Mouse (Mus musculus) liver, embryonic 15.5 days (tissue): ENCODE measurements around the gene Ush2a. TPM values are rescaled to one million over a fixed set of nuclear protein-coding genes. Genes with fewer than 3 reads are reported as not detected.

ENCODE experiments used
- ATAC-seq: fragments of 200-750 bp; cut with Nextera tagmentation; 2 replicates; pipeline ENCODE4 v1.8.0; 2017; ENCODE audit warnings: moderate number of reproducible peaks, mild to moderate bottlenecking, moderate library complexity; ENCODE audit not compliant: insufficient read depth
- H3K27ac ChIP-seq: fragments of 300-500 bp; sonication (generic); replicated peaks from 2 replicates; pipeline ENCODE4 v1.5.1; 2015; ENCODE audit warnings: mild to moderate bottlenecking, inconsistent platforms
- H3K27me3 ChIP-seq: fragments of 300-500 bp; sonication (generic); 2 replicates; pipeline ENCODE4 v1.6.1; 2015; ENCODE audit warnings: mild to moderate bottlenecking, inconsistent platforms
- H3K36me3 ChIP-seq: fragments of 300-500 bp; sonication (generic); replicated peaks from 2 replicates; pipeline ENCODE4 v1.6.1; 2015; ENCODE audit warnings: moderate library complexity, mild to moderate bottlenecking, inconsistent platforms
- H3K4me1 ChIP-seq: fragments of 300-500 bp; sonication (generic); replicated peaks from 2 replicates; pipeline ENCODE4 v1.6.1; 2015; ENCODE audit warnings: inconsistent platforms
- H3K4me2 ChIP-seq: fragments of 300-500 bp; sonication (generic); 2 replicates; pipeline ENCODE4 v1.6.1; 2015; ENCODE audit warnings: moderate library complexity, mild to moderate bottlenecking, inconsistent platforms
- H3K4me3 ChIP-seq: fragments of 300-500 bp; sonication (generic); replicated peaks from 2 replicates; pipeline ENCODE4 v1.5.1; 2015; ENCODE audit warnings: mild to moderate bottlenecking, inconsistent platforms
- H3K9ac ChIP-seq: fragments of 300-500 bp; sonication (generic); 2 replicates; pipeline ENCODE4 v1.6.1; 2015; ENCODE audit warnings: moderate library complexity, mild to moderate bottlenecking, inconsistent platforms
- H3K9me3 ChIP-seq: fragments of 300-500 bp; sonication (generic); replicated peaks from 2 replicates; pipeline ENCODE4 v1.6.1; 2016; ENCODE audit warnings: inconsistent platforms
- WGBS: fragments of 180-500 bp; shearing (Covaris S2); methylation state at CpG from one replicate; pipeline ENCODE4 v1.1.7; 2015; ENCODE audit warnings: mixed read lengths; ENCODE audit not compliant: insufficient replicate concordance; 5-methylcytosine and 5-hydroxymethylcytosine counted together
- polyA plus RNA-seq: library from polyadenylated mRNA; unstranded; fragments of >200 nt; fragmentation: Nextera tagmentation; extraction: Ambion mirVana; gene quantifications from 2 replicates; pipeline ENCODE4 v1.2.1, GENCODE M21; 2015

Ush2a gene
- polyA plus RNA-seq, 1 experiment from 2014 or later, result not detected

DNA sequence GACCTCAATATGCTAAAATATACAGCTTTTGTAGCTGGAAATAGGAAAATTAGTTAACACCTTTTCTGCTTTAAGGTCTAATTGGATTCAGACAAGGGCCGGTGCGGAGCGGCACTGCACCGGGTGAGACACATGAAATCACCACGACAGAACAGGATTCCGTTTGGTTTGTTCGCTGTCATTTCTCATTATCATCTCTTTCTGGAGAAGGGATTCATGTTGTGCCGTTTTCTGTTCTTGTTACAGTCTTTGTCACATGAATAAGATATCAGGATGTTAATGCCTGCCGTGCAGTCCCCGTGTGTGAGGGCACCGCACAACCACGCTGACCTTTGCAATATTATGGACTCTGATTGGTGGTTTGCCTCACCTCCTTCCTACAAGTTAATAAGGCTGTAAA, 411.0 kb downstream of the Ush2a start:
- Histone ChIP-seq H3K27ac (no peak overlapping the region), H3K27me3 (no peaks in the 10 kb centered on the region), H3K9me3 (no peaks in the 10 kb centered on the region), H3K36me3 (no peaks in the 10 kb centered on the region), H3K4me2 (no peak overlapping the region), H3K4me1 (no peaks in the 10 kb centered on the region), H3K4me3 (no peak overlapping the region), H3K9ac (no peak overlapping the region)
- ATAC-seq, result no peak
- WGBS, result 75% methylated on average over 12 of the region's 12 CpGs

DNA sequence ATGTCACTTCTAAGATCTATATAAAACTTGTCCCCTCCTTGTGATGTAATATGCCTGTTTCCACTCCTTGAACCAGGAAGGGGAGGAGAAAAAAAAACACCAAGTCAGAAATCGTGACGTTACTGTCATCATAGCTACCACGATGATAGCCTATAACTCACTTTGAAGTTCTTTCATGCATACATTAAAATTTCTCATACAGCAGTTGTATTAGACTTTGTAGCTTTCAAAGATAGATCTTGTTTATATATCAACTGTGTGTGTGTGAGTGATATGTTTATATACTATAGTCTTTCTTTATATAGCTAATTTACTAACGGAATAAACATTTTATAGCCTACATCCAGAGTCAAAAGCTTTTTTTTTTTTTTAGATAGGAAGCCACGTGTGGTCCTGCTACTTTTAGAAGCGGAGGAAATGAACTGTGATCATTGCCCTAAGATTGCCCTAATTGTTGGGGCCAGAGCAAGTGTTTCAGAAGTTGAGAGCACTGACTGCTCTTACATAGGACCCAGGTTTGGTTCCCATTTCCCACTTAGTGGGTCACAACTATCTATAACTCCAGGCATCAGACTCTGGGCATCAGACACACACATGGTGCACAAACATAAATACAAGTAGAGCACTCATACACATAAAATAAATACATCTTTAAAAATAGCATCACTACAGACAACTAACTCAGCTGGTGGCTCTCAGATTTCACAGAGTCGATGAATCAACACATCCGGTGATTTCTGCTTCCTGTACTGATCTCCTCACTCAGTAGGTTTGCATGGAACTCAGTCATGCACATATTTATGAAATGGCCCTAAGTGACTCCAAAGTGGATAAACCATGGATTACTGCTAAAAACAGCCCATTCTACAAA, 413.1 kb downstream of the Ush2a start:
- no peak overlapping the region for H3K4me2 ChIP-seq
- no peak overlapping the region for H3K27ac ChIP-seq
- no peaks in the 10 kb centered on the region for H3K9me3 ChIP-seq
- H3K4me3 ChIP-seq, result no peak overlapping the region
- H3K4me1 ChIP-seq, result no peaks in the 10 kb centered on the region
- H3K9ac ChIP-seq, result no peak overlapping the region
- H3K36me3 ChIP-seq, result no peaks in the 10 kb centered on the region
- WGBS, result 53% methylated on average over 8 of the region's 8 CpGs
- H3K27me3 ChIP-seq, result no peaks in the 10 kb centered on the region
- 0 out of 2 replicates have a peak, but pooled peaks have one; percentile 12 for ATAC-seq

DNA sequence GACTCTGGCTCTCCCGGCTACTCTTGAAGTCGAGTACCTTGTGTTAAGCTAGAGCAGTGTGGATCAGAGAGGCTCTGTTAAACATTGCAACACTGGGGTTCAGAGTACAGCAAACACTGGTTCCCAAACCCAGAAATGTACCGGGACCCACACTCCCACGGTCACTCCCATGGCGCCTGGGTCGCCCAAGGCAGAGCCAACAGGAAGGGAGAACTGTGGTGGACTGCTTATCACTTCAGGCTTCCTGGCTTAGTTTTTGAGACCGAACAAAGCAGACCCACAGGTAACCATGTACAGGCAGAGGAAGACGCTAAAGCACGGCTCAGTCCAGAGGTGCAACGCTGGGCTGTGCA, 413.7 kb downstream of the Ush2a start:
- Histone ChIP-seq H3K4me2 (no peak overlapping the region), H3K9me3 (no peaks in the 10 kb centered on the region), H3K4me1 (no peaks in the 10 kb centered on the region), H3K9ac (no peak overlapping the region), H3K27ac (no peak overlapping the region), H3K27me3 (no peaks in the 10 kb centered on the region), H3K36me3 (no peaks in the 10 kb centered on the region), H3K4me3 (no peak overlapping the region)
- WGBS, result 44% methylated on average over 10 of the region's 10 CpGs
- peak; percentile 75 for ATAC-seq

DNA sequence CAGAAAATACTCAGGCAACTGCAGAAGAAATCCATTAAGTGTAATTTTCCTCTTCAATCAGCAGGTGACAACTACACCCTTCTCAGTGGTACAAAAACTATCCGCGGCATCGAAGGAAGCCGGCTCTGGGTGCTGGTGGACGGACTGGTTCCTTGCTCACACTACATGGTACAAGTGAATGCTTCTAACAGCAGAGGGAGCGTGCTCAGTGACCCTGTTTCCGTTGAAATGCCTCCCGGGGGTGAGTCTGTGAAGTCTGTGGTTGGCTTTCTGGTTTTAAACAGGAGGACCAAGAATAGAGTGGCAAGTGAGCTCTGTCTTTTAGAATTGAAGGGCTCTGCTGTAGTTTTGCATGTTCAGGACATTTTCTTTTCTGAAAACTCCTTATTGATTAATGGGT, 416.4 kb downstream of the Ush2a start:
- H3K9ac ChIP-seq, result no peak overlapping the region
- no peaks in the 10 kb centered on the region for H3K4me1 ChIP-seq
- H3K27ac ChIP-seq, result no peak overlapping the region
- H3K27me3 ChIP-seq, result no peaks in the 10 kb centered on the region
- ATAC-seq, result no peak
- 33% methylated on average over 8 of the region's 8 CpGs for WGBS
- no peak overlapping the region for H3K4me2 ChIP-seq
- H3K9me3 ChIP-seq, result no peaks in the 10 kb centered on the region
- H3K4me3 ChIP-seq, result no peak overlapping the region
- H3K36me3 ChIP-seq, result no peaks in the 10 kb centered on the region

DNA sequence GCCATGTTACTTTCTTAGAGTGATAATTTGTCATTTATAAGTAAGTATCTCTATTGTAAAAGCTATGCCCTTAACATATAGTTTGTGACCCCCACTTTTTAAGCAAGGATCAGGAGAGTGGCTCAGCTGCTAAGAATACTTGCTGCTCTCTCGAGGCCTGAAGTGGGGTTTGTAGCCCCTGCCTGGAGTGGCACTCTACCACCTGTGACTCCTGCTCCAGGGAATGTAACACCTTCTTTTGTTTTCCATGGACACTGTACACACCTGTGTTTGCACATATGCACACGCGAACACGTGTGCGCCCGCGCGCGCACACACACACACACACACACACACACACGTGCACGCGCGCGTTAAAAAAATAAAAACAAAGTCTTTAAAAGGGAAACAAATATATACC, 424.5 kb downstream of the Ush2a start:
- no peak overlapping the region for H3K4me2 ChIP-seq
- no peak overlapping the region for H3K27ac ChIP-seq
- no peaks in the 10 kb centered on the region for H3K36me3 ChIP-seq
- H3K27me3 ChIP-seq, result no peaks in the 10 kb centered on the region
- H3K9me3 ChIP-seq, result no peaks in the 10 kb centered on the region
- ATAC-seq, result no peak
- no peak overlapping the region for H3K9ac ChIP-seq
- WGBS, result 93% methylated on average over 14 of the region's 14 CpGs
- H3K4me1 ChIP-seq, result no peaks in the 10 kb centered on the region
- H3K4me3 ChIP-seq, result no peak overlapping the region

DNA sequence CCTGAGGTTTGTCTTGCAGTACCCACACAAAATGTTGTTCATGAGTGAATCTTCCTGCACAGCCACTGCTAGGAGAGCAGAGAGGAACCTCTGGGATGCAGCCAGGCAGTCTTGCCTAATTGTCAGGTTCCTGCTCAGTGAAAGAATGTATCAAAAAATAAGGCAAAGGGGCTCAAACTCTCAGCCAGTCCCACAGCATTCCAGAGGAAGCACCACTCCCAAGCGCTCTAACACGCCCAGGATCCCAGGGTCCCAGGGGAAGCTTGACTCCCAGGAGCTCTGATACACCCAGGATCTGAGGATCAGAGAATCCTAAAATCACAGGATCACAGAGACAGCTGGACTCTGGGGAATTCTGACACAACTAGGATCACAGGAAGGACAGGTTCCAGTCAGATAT, 434.5 kb downstream of the Ush2a start:
- no peak for ATAC-seq
- Histone ChIP-seq H3K9me3 (no peaks in the 10 kb centered on the region), H3K4me2 (no peak overlapping the region), H3K9ac (no peak overlapping the region), H3K36me3 (no peaks in the 10 kb centered on the region), H3K27ac (no peak overlapping the region), H3K4me1 (no peaks in the 10 kb centered on the region), H3K4me3 (no peak overlapping the region), H3K27me3 (no peaks in the 10 kb centered on the region)
- WGBS, result 73% methylated on average over 2 of the region's 2 CpGs

DNA sequence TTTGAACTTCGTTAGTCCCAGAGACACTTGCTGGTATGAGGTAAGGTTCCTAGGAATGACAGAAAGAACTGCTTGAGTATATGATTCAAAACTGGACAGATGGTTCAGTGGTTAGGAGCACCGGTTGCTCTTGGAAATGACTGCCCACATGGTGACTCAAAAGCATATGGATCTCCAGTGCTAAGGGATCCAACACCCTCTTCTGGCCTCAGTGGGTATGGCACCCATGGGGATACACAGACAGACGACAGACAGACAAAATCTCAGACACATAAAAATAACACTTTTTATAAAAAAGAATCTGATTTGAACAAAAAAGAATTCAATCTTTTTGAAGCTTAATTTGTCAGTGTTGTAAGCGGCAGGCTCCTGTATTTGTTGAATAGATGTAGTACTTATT, 446.4 kb downstream of the Ush2a start:
- H3K9me3 ChIP-seq, result no peaks in the 10 kb centered on the region
- H3K9ac ChIP-seq, result no peak overlapping the region
- no peak overlapping the region for H3K4me3 ChIP-seq
- H3K27ac ChIP-seq, result no peak overlapping the region
- H3K36me3 ChIP-seq, result no peaks in the 10 kb centered on the region
- 55% methylated on average over 4 of the region's 4 CpGs for WGBS
- H3K27me3 ChIP-seq, result no peaks in the 10 kb centered on the region
- no peak for ATAC-seq
- H3K4me1 ChIP-seq, result no peaks in the 10 kb centered on the region
- H3K4me2 ChIP-seq, result no peak overlapping the region

DNA sequence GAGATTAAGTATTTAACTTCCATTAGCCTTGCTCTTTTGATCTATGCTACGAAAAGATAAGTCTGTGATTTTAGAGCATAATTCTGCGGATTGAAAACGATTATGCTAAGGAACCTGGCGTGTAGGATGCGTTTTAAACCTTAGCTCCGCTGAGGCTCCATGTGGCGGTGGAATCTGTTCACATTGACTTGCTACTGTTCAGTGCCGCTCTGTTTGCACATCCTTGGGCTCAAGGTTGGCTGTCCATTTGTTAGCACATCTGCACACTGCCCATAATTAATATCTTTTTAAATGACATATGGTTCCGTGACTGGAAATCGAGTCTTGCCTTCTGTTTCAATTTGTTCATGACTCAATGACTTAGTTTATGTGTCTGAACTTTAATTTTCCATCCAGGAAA, 446.9 kb downstream of the Ush2a start:
- no peaks in the 10 kb centered on the region for H3K27me3 ChIP-seq
- no peak overlapping the region for H3K27ac ChIP-seq
- WGBS, result 68% methylated on average over 10 of the region's 10 CpGs
- no peak for ATAC-seq
- no peak overlapping the region for H3K9ac ChIP-seq
- H3K4me3 ChIP-seq, result no peak overlapping the region
- H3K4me1 ChIP-seq, result no peaks in the 10 kb centered on the region
- no peaks in the 10 kb centered on the region for H3K36me3 ChIP-seq
- no peak overlapping the region for H3K4me2 ChIP-seq
- H3K9me3 ChIP-seq, result no peaks in the 10 kb centered on the region

DNA sequence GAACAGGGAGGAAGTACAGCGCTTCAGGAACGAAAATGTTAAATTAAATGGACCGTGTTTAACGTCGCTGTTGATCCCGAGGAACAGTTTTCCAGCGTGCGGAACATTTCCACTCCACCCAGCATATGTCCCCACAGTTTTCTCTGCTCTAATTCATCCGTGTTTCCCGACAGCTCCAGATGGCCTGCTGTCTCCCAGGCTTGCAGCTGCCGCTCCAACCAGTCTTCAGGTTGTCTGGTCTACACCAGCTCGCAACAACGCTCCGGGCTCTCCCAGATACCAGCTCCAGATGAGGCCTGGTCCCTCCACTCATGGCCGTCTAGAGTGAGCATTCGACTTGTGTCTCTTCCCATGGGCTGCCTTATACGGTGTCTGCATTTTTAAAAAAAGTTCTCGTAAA, 452.3 kb downstream of the Ush2a start:
- H3K36me3 ChIP-seq, result no peaks in the 10 kb centered on the region
- ATAC-seq, result no peak
- 79% methylated on average over 18 of the region's 18 CpGs for WGBS

DNA sequence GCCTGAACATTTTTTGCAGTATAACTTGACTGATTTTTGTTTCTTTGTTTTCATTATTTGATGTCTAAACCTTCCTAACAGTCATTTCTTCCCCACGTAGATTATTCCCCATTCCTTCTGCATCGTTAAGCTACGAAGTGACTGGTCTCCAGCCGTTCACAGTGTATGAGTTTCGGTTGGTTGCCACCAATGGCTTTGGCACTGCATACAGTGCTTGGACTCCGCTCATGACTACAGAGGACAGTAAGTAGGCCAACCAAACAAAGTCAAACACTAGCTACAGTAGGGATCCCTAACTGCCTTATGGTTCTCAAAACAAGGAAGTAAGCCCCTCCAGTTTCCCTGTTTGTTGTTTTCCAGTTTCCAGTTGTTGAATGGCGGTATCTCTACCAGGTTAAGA, 453.1 kb downstream of the Ush2a start:
- Histone ChIP-seq H3K27ac (no peak overlapping the region), H3K9ac (no peak overlapping the region), H3K4me1 (no peaks in the 10 kb centered on the region), H3K4me3 (no peak overlapping the region), H3K9me3 (no peaks in the 10 kb centered on the region), H3K27me3 (no peaks in the 10 kb centered on the region), H3K4me2 (no peak overlapping the region), H3K36me3 (no peaks in the 10 kb centered on the region)
- no peak for ATAC-seq
- WGBS, result 75% methylated on average over 7 of the region's 7 CpGs

More for the DNA sequence above, 452.3 kb downstream of the Ush2a start:
- H3K27me3 ChIP-seq, result no peaks in the 10 kb centered on the region
- H3K4me1 ChIP-seq, result no peaks in the 10 kb centered on the region
- no peaks in the 10 kb centered on the region for H3K9me3 ChIP-seq
- no peak overlapping the region for H3K27ac ChIP-seq
- H3K9ac ChIP-seq, result no peak overlapping the region
- H3K4me2 ChIP-seq, result no peak overlapping the region
- no peak overlapping the region for H3K4me3 ChIP-seq

DNA sequence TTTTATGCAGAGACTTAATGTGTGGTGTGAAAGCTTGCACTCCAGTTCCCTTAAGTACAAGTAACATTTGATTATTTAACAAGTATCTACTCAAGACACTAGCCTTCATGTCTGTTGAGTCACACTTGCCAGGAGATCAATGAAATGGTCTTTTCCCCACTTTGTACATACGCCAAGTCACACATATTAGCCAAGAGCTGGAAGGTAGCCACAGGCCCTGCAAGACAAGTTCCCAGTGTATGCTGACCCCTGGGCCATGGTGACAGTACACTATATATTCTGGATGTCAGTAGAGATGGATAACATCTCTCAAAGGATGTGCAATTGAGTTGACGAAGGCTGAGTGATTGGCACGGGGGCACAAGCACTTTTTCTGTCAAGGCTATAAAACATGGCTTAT, 455.1 kb downstream of the Ush2a start:
- Histone ChIP-seq H3K27ac (no peak overlapping the region), H3K36me3 (no peaks in the 10 kb centered on the region), H3K9ac (no peak overlapping the region), H3K4me2 (no peak overlapping the region), H3K27me3 (no peaks in the 10 kb centered on the region), H3K4me1 (no peaks in the 10 kb centered on the region), H3K4me3 (no peak overlapping the region), H3K9me3 (no peaks in the 10 kb centered on the region)
- WGBS, result 61% methylated on average over 3 of the region's 3 CpGs
- ATAC-seq, result no peak
